Mouse (Mus musculus): Measurements from ENCODE around the gene Gm10322. TPM values are rescaled to one million over a fixed set of nuclear protein-coding genes. Genes with fewer than 3 reads are reported as not detected.

The Gm10322 gene
- polyA plus RNA-seq, 1 experiment from 2014 or later, result not detected

DNA sequence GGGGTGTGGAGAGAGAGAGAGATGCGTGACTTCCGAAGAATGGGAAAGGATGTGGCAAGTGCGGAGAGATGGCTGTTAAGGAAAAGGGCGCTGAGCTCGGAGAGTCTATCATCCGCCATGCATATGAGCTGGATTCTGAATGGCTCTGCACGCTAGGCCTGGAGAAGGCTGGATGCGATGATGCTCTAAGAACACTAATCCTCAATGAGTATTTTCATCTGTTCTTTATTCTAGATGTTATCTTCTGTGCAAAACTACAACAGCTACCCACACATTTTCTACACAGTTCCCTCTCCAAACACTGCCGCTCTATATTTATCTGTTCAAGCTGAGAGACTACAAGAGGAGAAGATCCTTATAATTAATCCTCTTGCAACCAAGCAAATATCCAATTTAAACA is 25.3 kb upstream of the Gm10322 start:
- Histone ChIP-seq H3K9me3 (ENCODE audit: control insufficient read depth, low read length) (no peaks in the 10 kb centered on the region), H3K36me3 (ENCODE audit: control insufficient read depth, insufficient read depth, low read length) (no peaks in the 10 kb centered on the region), H3K4me1 (replicated peaks; ENCODE audit: control insufficient read depth, insufficient read depth, low read length) (no peaks in the 10 kb centered on the region; the same call in 1 of the 2 replicates), H3K4me2 (ENCODE audit: low read depth, low read length) (no peak overlapping the region), H3K9ac (ENCODE audit: low read length) (no peak overlapping the region), H3K27ac (ENCODE audit: low read length) (no peak overlapping the region), H3K27me3 (ENCODE audit: control insufficient read depth, insufficient read depth, low read depth, low read length) (no peaks in the 10 kb centered on the region), H3K4me3 (ENCODE audit: low read length) (no peak overlapping the region)
- ATAC-seq (ENCODE audit: low read depth), result no peak
- WGBS, result 92% methylated on average over 9 of the region's 9 CpGs

DNA sequence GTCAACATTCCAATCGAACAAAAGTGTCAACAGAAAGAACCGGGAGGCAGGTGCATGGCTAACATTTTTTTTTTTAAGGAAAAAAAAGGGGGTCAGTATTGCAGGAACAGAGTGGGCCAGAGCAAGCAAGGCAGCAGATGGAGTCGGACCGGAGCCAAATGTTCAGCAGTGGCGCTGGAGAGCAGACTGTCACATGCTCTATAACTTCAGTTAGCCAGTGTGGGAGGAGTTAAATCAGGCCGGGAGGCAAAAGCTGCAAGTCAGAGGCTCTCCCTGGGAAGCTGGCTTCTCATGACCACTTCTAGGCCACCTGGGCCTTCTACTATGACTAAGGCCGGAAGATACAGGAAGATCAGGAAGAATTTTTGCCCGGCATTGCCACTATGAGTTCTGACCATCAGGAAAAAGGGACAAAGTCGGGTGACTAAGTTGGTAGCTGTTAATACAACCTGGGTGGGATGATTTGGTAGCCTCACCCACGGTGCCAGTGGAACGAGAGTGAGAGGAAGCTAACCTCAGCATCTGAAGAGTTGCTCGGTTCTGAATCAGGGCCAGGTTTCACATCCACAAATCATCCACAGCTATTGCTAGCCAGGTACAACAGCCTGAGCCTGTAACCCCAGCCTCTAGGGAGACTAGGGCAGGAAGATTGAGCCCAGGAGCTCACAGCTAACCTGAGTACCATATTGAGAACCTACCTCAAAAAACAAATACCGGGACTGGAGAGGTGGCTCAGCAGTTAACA is 21.9 kb upstream of the Gm10322 start:
- no peak overlapping the region for H3K4me3 ChIP-seq (ENCODE audit: low read length)
- H3K27me3 ChIP-seq (ENCODE audit: control insufficient read depth, insufficient read depth, low read depth, low read length), result no peaks in the 10 kb centered on the region
- no peaks in the 10 kb centered on the region for H3K36me3 ChIP-seq (ENCODE audit: control insufficient read depth, insufficient read depth, low read length)
- no peak overlapping the region for H3K27ac ChIP-seq (ENCODE audit: low read length)
- no peaks in the 10 kb centered on the region; the same call in 1 of the 2 replicates for H3K4me1 ChIP-seq (replicated peaks; ENCODE audit: control insufficient read depth, insufficient read depth, low read length)
- no peak overlapping the region for H3K4me2 ChIP-seq (ENCODE audit: low read depth, low read length)
- no peak overlapping the region for H3K9ac ChIP-seq (ENCODE audit: low read length)
- WGBS, result 67% methylated on average over 13 of the region's 13 CpGs
- H3K9me3 ChIP-seq (ENCODE audit: control insufficient read depth, low read length), result no peaks in the 10 kb centered on the region
- peak; percentile 68 for ATAC-seq (ENCODE audit: low read depth)

GRCm38 (mm10) chr10:59600516-59600915 is 15.3 kb upstream of the Gm10322 start:
- no peak overlapping the region for H3K9ac ChIP-seq (ENCODE audit: low read length)
- 53% methylated on average over 8 of the region's 8 CpGs for WGBS
- no peak overlapping the region for H3K4me2 ChIP-seq (ENCODE audit: low read depth, low read length)
- H3K4me1 ChIP-seq (replicated peaks; ENCODE audit: control insufficient read depth, insufficient read depth, low read length), result peaks cover 14% of the 10 kb centered on the region
- no peaks in the 10 kb centered on the region for H3K36me3 ChIP-seq (ENCODE audit: control insufficient read depth, insufficient read depth, low read length)
- no peak overlapping the region for H3K4me3 ChIP-seq (ENCODE audit: low read length)
- H3K9me3 ChIP-seq (ENCODE audit: control insufficient read depth, low read length), result no peaks in the 10 kb centered on the region
- no peak overlapping the region for H3K27ac ChIP-seq (ENCODE audit: low read length)
- H3K27me3 ChIP-seq (ENCODE audit: control insufficient read depth, insufficient read depth, low read depth, low read length), result no peaks in the 10 kb centered on the region
- no peak for ATAC-seq (ENCODE audit: low read depth)

GRCm38 (mm10) chr10:59602043-59602442 is 13.8 kb upstream of the Gm10322 start:
- Histone ChIP-seq H3K9ac (ENCODE audit: low read length) (peak overlapping the region; percentile 4; the same call in 1 of the 2 replicates), H3K9me3 (ENCODE audit: control insufficient read depth, low read length) (no peaks in the 10 kb centered on the region), H3K4me3 (ENCODE audit: low read length) (no peak overlapping the region), H3K27ac (ENCODE audit: low read length) (no peak overlapping the region), H3K4me1 (replicated peaks; ENCODE audit: control insufficient read depth, insufficient read depth, low read length) (peaks cover 14% of the 10 kb centered on the region), H3K27me3 (ENCODE audit: control insufficient read depth, insufficient read depth, low read depth, low read length) (no peaks in the 10 kb centered on the region), H3K36me3 (ENCODE audit: control insufficient read depth, insufficient read depth, low read length) (no peaks in the 10 kb centered on the region), H3K4me2 (ENCODE audit: low read depth, low read length) (no peak overlapping the region; the same call in 1 of the 2 replicates)
- ATAC-seq (ENCODE audit: low read depth), result no peak
- 59% methylated on average over 8 of the region's 8 CpGs for WGBS

- Histone ChIP-seq H3K36me3 (ENCODE audit: control insufficient read depth, insufficient read depth, low read length) (no peaks in the 10 kb centered on the region), H3K27me3 (ENCODE audit: control insufficient read depth, insufficient read depth, low read depth, low read length) (no peaks in the 10 kb centered on the region), H3K4me2 (ENCODE audit: low read depth, low read length) (no peak overlapping the region), H3K4me1 (replicated peaks; ENCODE audit: control insufficient read depth, insufficient read depth, low read length) (peaks cover 14% of the 10 kb centered on the region), H3K4me3 (ENCODE audit: low read length) (no peak overlapping the region), H3K27ac (ENCODE audit: low read length) (no peak overlapping the region), H3K9me3 (ENCODE audit: control insufficient read depth, low read length) (no peaks in the 10 kb centered on the region), H3K9ac (ENCODE audit: low read length) (no peak overlapping the region)
- 63% methylated on average over 14 of the region's 14 CpGs for whole genome bisulfite sequencing
- no peak for ATAC-seq (ENCODE audit: low read depth)
These were observed 13.0 kb upstream of the Gm10322 start for GRCm38 (mm10) chr10:59602891-59603290.

DNA sequence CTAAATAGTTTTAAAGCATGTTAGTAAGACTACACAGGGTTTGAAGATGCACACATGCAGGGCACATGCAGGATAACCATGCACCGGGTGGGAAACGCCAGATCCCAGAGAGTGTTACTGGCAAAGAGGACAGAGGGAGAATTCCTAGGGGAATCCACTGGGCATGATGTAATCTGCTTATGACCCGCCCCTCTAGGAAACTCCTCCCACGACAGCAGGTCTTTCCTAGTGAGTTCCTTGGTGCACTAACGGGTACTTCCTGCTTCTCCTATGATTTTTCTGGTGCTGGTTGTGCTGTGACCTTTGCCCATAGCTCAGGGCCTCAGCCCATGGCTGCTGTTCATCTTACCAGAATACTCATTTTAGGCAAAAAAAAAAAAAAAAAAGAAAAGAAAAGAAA is 12.0 kb upstream of the Gm10322 start:
- 52% methylated on average over 5 of the region's 5 CpGs for WGBS

DNA sequence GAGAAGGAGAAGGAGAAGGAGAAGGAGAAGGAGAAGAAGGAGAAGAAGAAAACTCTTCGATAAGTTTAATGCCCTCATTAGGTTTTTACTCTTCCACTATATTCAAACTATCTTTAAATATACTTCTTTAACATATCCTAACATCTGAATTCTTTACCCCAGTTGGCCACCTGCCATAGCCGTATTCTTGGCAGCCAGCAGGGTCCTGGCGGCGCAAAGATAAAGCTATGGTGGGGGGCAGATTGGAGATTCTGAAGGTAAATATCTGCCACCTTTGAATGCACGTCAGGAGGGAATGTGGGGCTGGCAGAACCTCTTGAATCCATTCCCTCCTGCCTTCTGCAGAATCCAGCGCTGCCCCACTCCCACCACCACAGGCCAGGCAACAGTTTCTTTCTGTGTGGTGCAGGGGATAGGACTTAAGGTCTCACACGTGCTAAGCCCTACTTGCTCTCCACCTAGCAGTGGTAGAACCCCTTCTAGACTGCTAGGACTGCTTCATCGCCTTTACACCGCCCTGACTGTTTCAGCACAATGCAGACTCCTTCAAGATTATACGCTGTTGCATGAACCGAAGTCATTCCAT is 10.9 kb upstream of the Gm10322 start:
- Histone ChIP-seq H3K4me3 (ENCODE audit: low read length) (no peak overlapping the region), H3K27ac (ENCODE audit: low read length) (no peak overlapping the region), H3K9ac (ENCODE audit: low read length) (no peak overlapping the region), H3K36me3 (ENCODE audit: control insufficient read depth, insufficient read depth, low read length) (no peaks in the 10 kb centered on the region), H3K9me3 (ENCODE audit: control insufficient read depth, low read length) (no peaks in the 10 kb centered on the region), H3K4me2 (ENCODE audit: low read depth, low read length) (no peak overlapping the region), H3K4me1 (replicated peaks; ENCODE audit: control insufficient read depth, insufficient read depth, low read length) (peaks cover 14% of the 10 kb centered on the region), H3K27me3 (ENCODE audit: control insufficient read depth, insufficient read depth, low read depth, low read length) (no peaks in the 10 kb centered on the region)
- 51% methylated on average over 11 of the region's 11 CpGs for WGBS
- 0 out of 2 replicates have a peak, but pooled peaks have one; percentile 15 for ATAC-seq (ENCODE audit: low read depth)

More for the DNA sequence above, 12.0 kb upstream of the Gm10322 start:
- H3K4me1 ChIP-seq (replicated peaks; ENCODE audit: control insufficient read depth, insufficient read depth, low read length), result peaks cover 14% of the 10 kb centered on the region
- no peaks in the 10 kb centered on the region for H3K27me3 ChIP-seq (ENCODE audit: control insufficient read depth, insufficient read depth, low read depth, low read length)
- no peak overlapping the region for H3K4me3 ChIP-seq (ENCODE audit: low read length)
- no peak overlapping the region for H3K27ac ChIP-seq (ENCODE audit: low read length)
- no peak overlapping the region for H3K4me2 ChIP-seq (ENCODE audit: low read depth, low read length)
- no peak overlapping the region for H3K9ac ChIP-seq (ENCODE audit: low read length)
- H3K36me3 ChIP-seq (ENCODE audit: control insufficient read depth, insufficient read depth, low read length), result no peaks in the 10 kb centered on the region
- H3K9me3 ChIP-seq (ENCODE audit: control insufficient read depth, low read length), result no peaks in the 10 kb centered on the region
- no peak for ATAC-seq (ENCODE audit: low read depth)

- Histone ChIP-seq H3K9ac (ENCODE audit: low read length) (no peak overlapping the region), H3K27me3 (ENCODE audit: control insufficient read depth, insufficient read depth, low read depth, low read length) (no peaks in the 10 kb centered on the region), H3K4me3 (ENCODE audit: low read length) (no peak overlapping the region), H3K36me3 (ENCODE audit: control insufficient read depth, insufficient read depth, low read length) (no peaks in the 10 kb centered on the region), H3K9me3 (ENCODE audit: control insufficient read depth, low read length) (no peaks in the 10 kb centered on the region), H3K4me2 (ENCODE audit: low read depth, low read length) (no peak overlapping the region), H3K4me1 (replicated peaks; ENCODE audit: control insufficient read depth, insufficient read depth, low read length) (peaks cover 19% of the 10 kb centered on the region), H3K27ac (ENCODE audit: low read length) (no peak overlapping the region)
- WGBS, result 74% methylated on average over 5 of the region's 5 CpGs
- no peak for ATAC-seq (ENCODE audit: low read depth)
These were observed 2.6 kb upstream of the Gm10322 start for GRCm38 (mm10) chr10:59613276-59613675.

GRCm38 (mm10) chr10:59614141-59614540 is 1.7 kb upstream of the Gm10322 start:
- no peaks in the 10 kb centered on the region for H3K36me3 ChIP-seq (ENCODE audit: control insufficient read depth, insufficient read depth, low read length)
- H3K9me3 ChIP-seq (ENCODE audit: control insufficient read depth, low read length), result no peaks in the 10 kb centered on the region
- H3K27me3 ChIP-seq (ENCODE audit: control insufficient read depth, insufficient read depth, low read depth, low read length), result no peaks in the 10 kb centered on the region
- no peak overlapping the region for H3K9ac ChIP-seq (ENCODE audit: low read length)
- no peak overlapping the region for H3K4me2 ChIP-seq (ENCODE audit: low read depth, low read length)
- H3K4me1 ChIP-seq (replicated peaks; ENCODE audit: control insufficient read depth, insufficient read depth, low read length), result peaks cover 19% of the 10 kb centered on the region
- no peak overlapping the region for H3K27ac ChIP-seq (ENCODE audit: low read length)
- ATAC-seq (ENCODE audit: low read depth), result no peak
- 86% methylated on average over 5 of the region's 5 CpGs for WGBS
- H3K4me3 ChIP-seq (ENCODE audit: low read length), result no peak overlapping the region

Measured in lung, embryonic 16.5 days (tissue).